Mouse (Mus musculus) MN1 (cell line): ENCODE data around the gene Lsp1.

Experiments
- DNase-seq: peaks from one replicate; pipeline ENCODE4 v3.0.0-alpha.2; 2016; ENCODE audit warnings: low spot score

Lsp1 gene

DNA sequence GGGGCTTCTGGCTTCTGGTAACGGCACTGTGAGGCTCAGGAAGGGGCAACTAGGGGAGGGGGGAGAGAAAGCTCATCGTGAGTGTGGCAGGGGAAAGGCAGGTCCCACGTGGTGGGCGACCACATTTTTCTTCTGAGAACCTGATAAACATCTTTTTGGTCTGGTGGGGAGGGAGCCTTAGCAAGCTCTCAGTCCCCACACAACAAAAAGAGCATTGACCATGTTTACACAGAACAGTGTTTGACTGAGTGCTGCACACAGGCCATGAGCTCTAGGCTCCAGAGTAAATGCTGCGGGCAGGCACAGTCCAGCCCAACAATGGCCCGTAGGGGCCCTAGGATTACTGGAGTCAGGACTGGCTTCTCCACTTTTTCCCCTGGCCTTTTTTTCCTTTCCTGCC is 78.2 kb downstream of the Lsp1 start:
- DNase-seq: no peak

DNA sequence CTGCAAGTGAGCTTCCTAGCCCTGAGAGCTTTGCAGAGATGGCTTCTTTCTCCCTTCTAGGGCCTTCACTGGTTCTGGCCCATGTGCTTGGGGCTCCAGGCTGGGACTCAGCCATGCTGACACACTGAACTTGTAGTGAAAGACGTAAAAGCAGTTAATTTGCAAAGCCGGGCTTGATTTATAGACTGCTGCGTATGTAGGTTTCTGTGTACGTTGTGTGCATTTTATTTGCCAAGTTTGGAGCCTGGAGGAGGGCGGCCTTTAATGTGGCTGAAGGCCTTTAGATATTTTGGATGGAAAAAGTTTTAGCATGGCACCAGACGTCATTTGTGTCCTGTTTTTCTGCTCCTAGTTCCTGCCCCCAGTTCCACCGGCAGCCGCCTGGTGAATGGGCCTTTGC is 79.2 kb downstream of the Lsp1 start:
- no peak for DNase-seq

DNA sequence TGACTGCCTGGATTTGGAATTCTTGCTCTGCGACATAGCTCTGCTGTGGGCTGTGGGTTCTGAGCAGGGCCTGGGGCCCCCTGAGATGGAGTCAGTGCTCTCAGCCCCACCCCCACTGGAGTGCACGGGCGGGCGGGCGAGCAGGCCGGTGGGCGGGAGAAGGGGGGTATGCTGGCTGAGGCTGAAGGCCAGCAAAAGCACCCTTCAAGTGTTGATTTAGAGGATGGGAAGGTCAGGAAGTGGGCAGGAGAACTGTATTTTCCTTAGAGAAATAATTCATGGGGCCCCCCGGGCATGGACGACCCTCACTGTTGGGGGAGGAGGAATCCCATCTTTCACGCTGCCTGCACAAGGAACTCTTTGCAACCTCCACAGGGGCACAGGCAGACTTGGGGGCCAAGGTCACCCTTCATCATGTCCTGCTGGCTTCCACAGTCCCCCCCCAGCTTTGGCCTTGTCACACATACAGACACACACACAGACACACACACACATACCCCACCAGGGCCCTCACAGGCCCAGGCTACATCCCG is 82.2 kb downstream of the Lsp1 start:
- no peak for DNase-seq
